Mouse (Mus musculus): ENCODE data around the gene Marf1.
"Not testable (repeated sequence)": the region's sequence is repeated elsewhere in the genome, so short reads cannot be mapped to it uniquely, and the experiment has no call there.

Gene Marf1

GRCm38 (mm10) chr16:14162988-14163416, at the start of gene Marf1, which contains the start of gene Nde1:
Gene Marf1 (minus strand): TSS chr16:14163351.
Gene Nde1 (plus strand): TSS chr16:14163275.
- DNase-seq (ENCODE audit: low spot score): peak; percentile 83

- DNase-seq (ENCODE audit: low spot score): no peak
These were observed 35.6 kb upstream of the Marf1 start for GRCm38 (mm10) chr16:14198798-14199197.

- peak; percentile 42 for DNase-seq (ENCODE audit: low spot score)
These were observed 32.3 kb upstream of the Marf1 start for GRCm38 (mm10) chr16:14195427-14195826.

- no peak for DNase-seq (ENCODE audit: low spot score)
These were observed 31.2 kb upstream of the Marf1 start for GRCm38 (mm10) chr16:14194164-14194950.

GRCm38 (mm10) chr16:14185516-14185915, 22.4 kb upstream of the Marf1 start:
- DNase-seq (ENCODE audit: low spot score): no peak

GRCm38 (mm10) chr16:14183856-14184255, 20.7 kb upstream of the Marf1 start:
- no peak for DNase-seq (ENCODE audit: low spot score)

DNA sequence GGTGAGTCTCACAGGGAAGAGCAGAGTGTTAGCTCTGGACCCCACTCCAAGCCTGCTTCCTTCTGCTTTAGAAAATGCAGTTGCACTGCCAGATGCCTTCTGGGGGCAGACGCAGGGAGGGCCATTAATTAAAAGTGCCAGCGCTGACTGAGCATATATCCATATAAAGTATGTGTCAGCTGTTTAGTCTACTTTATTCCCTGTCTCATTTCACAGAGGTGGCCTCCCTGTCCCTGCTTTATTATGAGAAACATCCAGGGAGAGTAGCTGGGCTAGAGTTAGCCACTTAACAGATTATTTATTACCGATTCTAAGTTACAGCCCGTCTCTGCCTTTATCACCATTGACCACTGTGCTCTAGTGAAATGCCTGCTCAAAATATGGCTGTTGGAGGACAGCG, 19.2 kb upstream of the Marf1 start:
- no peak for DNase-seq (ENCODE audit: low spot score)

DNA sequence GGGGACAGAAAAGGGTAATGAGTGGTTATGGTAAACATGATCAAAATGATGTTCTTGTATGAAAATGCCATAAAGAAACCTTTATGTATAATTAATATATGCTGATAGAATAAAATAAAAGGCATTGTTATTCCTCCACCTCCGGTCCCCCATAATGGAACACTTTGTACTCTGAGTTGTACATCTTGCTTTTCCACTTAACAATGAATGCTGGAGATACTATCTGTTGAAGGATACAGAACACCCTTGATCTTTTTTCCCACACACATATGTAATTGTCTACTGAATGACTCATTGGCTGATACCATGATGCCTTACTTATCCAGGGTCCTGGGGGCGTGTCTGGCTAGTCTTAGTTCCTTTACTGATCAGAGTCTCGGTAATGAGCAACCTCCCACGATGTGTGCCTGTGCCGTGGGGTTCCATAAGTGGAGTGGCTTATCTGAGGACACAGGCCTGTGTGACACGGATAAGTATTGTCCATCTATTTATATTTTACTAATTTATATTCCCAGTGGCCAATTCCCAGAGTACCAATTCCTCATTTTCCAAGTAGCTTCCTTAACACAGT, 17.1 kb upstream of the Marf1 start:
- no peak for DNase-seq (ENCODE audit: low spot score)

DNA sequence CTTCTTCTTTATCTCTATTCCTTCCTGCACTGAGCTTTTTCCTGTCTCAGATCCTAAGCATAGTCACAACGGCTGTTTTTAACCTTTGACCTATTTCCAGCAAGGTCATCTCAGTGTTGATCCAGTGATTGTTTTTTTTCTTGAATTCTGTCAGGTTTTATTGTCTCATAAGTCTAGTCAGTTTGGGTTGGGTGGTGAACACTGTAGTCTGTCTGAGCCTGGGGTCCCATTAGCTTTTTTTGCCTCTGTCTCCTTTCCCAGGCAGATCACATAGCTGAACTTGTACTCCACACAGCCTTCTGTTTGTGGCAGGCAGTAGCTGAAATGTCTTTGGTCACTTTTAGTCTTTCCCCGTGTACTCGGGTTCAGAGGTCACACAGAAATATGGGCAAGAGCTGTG, 14.9 kb upstream of the Marf1 start:
- DNase-seq (ENCODE audit: low spot score): no peak

DNA sequence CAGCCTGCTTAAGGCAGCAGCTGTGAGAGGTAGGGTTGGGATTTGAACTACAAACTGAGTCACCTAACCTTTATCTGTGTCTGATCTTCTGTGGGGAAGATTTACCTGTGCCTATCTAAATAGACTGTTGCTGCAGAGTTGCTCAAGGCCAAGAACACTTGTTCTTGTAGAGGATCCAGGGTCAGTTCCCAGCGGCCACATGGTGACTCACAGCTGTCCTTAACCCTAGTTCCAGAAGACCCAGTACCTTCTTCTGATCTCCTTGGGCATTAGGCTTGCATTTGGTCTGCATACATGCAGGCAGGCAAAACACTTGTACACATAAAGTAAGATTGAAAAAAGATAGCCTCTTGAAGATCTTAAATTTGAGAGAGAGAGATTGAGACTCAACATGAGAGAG, 6.6 kb upstream of the Marf1 start:
- DNase-seq (ENCODE audit: low spot score): no peak

GRCm38 (mm10) chr16:14166490-14166889, 3.3 kb upstream of the Marf1 start:
- no peak for DNase-seq (ENCODE audit: low spot score)

- no peak for DNase-seq (ENCODE audit: low spot score)
These were observed 580 bp upstream of the Marf1 start for GRCm38 (mm10) chr16:14163731-14164130.

DNA sequence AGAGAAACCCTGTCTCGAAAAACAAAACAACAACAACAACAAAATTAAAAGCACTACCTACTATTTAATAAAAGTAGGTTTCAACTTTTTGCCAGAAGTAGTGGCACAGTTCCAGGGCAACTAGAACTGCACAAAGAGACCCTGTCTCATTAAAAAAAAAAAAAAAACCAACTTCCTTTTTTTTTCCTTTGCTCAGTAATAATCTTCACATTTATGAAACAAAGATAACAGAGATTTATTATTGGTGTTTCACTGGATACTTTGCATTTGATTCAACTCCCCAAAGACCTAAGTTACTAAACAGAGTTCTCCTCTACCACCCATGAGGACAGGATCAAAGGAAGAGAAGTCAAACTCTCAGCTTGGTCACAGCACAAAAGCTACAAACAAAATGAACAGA, 2.2 kb downstream of the Marf1 start:
- no peak for DNase-seq (ENCODE audit: low spot score)

DNA sequence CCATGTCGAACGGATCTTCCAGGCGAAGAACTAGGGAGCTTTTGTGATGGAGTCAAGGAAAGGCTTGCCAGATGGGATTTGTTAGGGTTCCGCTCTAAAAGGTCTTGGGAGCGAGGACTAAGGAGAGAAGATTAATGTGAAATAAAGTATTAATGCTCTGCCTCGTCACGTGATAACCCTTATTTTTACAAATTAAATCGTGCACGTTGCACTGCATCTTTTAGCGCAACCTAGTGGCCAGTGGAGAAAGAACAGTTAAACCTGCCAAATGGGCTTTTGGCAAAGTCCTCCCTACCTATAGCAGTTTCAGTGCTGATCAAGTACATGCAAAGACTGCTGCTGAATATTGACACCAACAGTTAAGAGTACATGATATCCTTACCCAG, 3.4 kb downstream of the Marf1 start:
- peak; percentile 70 for DNase-seq (ENCODE audit: low spot score)

- DNase-seq (ENCODE audit: low spot score): peak; percentile 97
These were observed 4.0 kb downstream of the Marf1 start for GRCm38 (mm10) chr16:14158936-14159745.

DNA sequence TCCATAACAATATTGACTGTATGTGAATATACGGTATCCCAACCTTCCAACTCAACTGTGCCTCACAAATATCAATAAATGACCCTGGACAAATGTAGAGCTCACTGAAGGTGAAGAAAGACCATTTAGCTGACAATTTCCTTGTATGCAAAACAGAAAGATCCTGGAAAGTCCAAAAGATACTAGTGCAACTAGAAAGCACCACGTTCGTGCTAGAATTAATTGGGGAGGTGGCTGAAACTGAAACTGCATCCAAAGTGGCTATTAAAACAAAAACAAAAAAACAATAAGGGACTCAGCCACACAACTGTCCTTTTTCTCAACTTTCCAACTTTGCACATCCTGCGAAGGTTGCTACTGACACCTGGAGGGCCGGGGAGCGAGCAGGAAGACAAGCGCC, 4.6 kb downstream of the Marf1 start:
- no peak for DNase-seq (ENCODE audit: low spot score)

GRCm38 (mm10) chr16:14156312-14156711, 6.8 kb downstream of the Marf1 start:
- DNase-seq (ENCODE audit: low spot score): no peak

DNA sequence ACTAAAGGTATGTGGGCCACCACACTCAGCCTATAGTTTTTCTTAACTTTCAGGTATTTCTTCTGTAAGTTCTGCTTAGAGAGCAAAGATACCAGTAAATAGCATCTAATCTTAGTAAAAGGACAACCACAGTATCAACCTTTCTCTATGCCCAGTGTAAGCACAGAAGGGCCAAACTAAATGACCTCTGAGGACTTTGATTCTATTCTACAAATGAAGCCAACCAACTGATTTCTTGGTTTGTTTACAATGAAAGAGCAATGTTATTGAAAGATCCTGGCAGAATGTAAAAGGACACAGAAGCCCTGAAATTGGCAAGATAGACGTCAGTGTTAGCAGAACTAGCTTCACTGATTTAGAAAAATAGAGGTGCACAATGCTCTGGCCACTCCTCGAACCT, 7.5 kb downstream of the Marf1 start:
- not testable (repeated sequence) for DNase-seq (ENCODE audit: low spot score)

DNA sequence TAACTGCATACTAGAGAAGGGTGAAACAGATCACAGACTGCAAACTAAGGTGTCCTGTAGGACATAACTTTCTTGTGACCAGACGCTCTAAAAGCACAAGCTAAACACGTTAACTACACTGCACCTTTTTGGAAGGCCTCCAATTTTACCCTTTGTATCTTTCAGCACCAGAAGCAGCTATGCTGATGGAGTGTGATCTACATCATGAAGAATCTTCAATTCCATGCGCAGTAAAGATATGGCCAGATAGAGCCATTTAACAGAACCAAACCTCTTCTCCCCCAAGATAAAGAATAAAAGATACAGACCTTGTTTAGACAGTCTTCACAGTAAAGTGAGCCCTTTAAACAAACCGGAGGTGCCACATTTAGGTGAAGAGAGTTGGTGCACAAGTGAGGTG, 11.4 kb downstream of the Marf1 start:
- DNase-seq (ENCODE audit: low spot score): no peak

DNA sequence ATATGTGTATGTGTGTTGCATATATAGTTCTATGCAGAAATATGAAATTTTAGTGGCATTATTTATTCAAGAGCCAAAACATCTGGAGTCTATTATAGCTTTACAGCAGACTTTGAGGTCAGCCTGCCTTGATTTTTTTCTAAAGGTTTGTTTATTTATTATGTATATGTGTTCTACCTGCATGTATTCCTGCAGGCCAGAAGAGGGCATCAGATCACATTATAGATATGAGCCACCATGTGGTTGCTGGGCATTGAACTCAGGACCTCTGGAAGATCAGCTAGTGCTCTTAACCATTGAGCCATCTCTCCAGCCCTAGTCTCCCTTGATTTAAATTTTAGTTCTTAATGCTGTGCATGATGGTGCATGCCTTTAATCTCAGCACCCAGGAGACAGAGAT, 15.4 kb downstream of the Marf1 start:
- DNase-seq (ENCODE audit: low spot score): no peak

GRCm38 (mm10) chr16:14143298-14143697, 19.9 kb downstream of the Marf1 start:
- DNase-seq (ENCODE audit: low spot score): no peak

GRCm38 (mm10) chr16:14139106-14139505, 24.0 kb downstream of the Marf1 start:
- DNase-seq (ENCODE audit: low spot score): no peak

DNA sequence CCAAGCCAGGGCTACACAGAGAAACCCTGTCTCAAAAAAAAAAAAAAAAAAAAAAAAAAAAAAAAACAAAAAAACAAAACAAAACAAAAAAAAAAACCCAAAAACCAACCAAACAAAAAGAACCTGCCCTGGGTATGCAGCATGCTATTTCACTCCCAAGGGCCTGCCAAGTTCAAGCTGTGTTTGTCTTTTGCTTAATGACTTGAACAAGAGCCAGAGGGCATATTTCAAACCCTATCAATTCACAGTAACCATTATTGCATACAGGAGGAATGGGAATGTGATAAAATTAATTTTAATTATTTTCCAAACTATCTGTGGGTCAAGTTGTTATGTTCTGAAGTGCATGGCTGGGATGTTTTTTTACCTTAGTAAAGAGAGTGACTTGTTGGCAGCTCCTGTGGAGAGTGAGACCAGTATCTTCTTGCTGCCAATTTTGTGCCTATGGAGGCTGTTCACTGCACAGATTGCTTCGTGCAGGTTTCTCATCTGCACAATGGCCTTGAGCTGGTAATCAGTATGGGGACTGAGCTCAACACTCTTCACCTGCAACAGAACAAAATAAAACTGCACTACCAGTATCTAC, 25.1 kb downstream of the Marf1 start:
- DNase-seq (ENCODE audit: low spot score): no peak
